Mouse (Mus musculus) liver, adult 2 months (tissue): ENCODE measurements around the gene Bex3. TPM values are rescaled to one million over a fixed set of nuclear protein-coding genes. Genes with fewer than 3 reads are reported as not detected.

Source experiments
- DNase-seq: peaks from one replicate; pipeline ENCODE4 v3.0.0-alpha.2; 2011; ENCODE audit warnings: low read depth, low spot score; ENCODE audit errors: extremely low read depth
- H3K27ac ChIP-seq: fragments of 200-500 bp; replicated peaks from 2 replicates; pipeline ENCODE4 v1.5.1; 2012; ENCODE audit warnings: low read depth, mild to moderate bottlenecking, control low read depth, inconsistent platforms, low read length; ENCODE audit not compliant: insufficient read depth
- H3K27me3 ChIP-seq: fragments of 200-500 bp; 2 replicates; pipeline ENCODE4 v1.6.1; 2012; ENCODE audit warnings: mild to moderate bottlenecking, moderate library complexity, low read length, inconsistent platforms; ENCODE audit not compliant: control insufficient read depth, insufficient read depth
- H3K36me3 ChIP-seq: fragments of 200-500 bp; 2 replicates; pipeline ENCODE4 v1.6.1; 2012; ENCODE audit warnings: low read length, inconsistent platforms; ENCODE audit not compliant: control insufficient read depth, insufficient read depth
- H3K4me1 ChIP-seq: fragments of 200-500 bp; 2 replicates; pipeline ENCODE4 v1.6.1; 2011; ENCODE audit warnings: low read length; ENCODE audit not compliant: control insufficient read depth, insufficient read depth
- H3K4me3 ChIP-seq: fragments of 200-500 bp; 2 replicates; pipeline ENCODE4 v1.5.1; 2011; ENCODE audit warnings: low read depth, mild to moderate bottlenecking, control low read depth, low read length, moderate library complexity; ENCODE audit not compliant: insufficient read depth
- H3K79me2 ChIP-seq: fragments of 200-500 bp; 2 replicates; pipeline ENCODE4 v1.6.1; 2012; ENCODE audit warnings: inconsistent platforms, mild to moderate bottlenecking, low read length, moderate library complexity; ENCODE audit not compliant: control insufficient read depth, insufficient read depth
- H3K9ac ChIP-seq: fragments of 200-500 bp; 2 replicates; pipeline ENCODE4 v1.6.1; 2012; ENCODE audit warnings: low read depth, mild to moderate bottlenecking, control low read depth, inconsistent platforms, low read length
- CTCF ChIP-seq: fragments of 200-500 bp; IDR thresholded peaks from 2 replicates; pipeline ENCODE4 v1.5.1; 2011; ENCODE audit warnings: low read depth, low read length, control low read depth
- POLR2A ChIP-seq: fragments of 200-500 bp; IDR thresholded peaks from 2 replicates; pipeline ENCODE4 v1.6.1; 2011; ENCODE audit warnings: low read length, control low read depth; ENCODE audit not compliant: insufficient read depth; ENCODE audit errors: extremely low read depth
- WGBS: fragments of 180-500 bp; shearing (Covaris S2); methylation state at CpG from one replicate; pipeline ENCODE4 v1.1.7; 2018; 5-methylcytosine and 5-hydroxymethylcytosine counted together
- polyA plus RNA-seq: library from polyadenylated mRNA; depleted of rRNA; stranded (reverse); fragments of >200 nt; gene quantifications from 2 replicates; pipeline ENCODE4 v1.2.3, GENCODE M21; 2012; rRNA removed
- total RNA-seq: library from RNA; depleted of rRNA; stranded (reverse); fragments of >200 nt; gene quantifications from 2 replicates; pipeline ENCODE4 v1.2.3, GENCODE M21; 2014; rRNA removed

The Bex3 gene
- total and polyA plus RNA-seq, 2 experiments = 1.5 to 1.9 TPM

DNA sequence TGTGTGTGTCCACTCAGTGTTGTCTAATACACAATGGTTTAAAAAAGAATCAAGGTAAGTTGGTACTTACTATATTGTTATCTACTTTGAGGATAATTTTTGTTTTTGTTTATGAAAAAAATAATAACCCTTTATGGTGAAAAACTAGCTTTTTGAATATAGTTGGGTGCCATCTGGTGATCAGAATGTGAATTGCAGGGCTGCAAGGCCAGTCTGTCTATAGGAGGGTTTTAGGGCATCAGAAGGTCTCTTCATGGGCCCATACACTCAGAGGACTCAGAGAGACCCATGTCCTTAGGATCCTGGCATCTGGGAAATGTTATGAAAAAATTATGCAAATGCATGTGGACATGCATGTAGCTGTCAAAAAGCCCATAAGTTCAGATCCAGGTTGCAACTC lies 34.2 kb downstream of the Bex3 start:
- no peaks in the 10 kb centered on the region for H3K4me1 ChIP-seq
- no peaks in the 10 kb centered on the region for H3K27me3 ChIP-seq
- no peak overlapping the region for H3K4me3 ChIP-seq
- TF ChIP-seq CTCF (0 out of 2 replicates have a peak, but pooled peaks have one; percentile 11), POLR2A (no peak)
- no peak overlapping the region for H3K9ac ChIP-seq
- H3K36me3 ChIP-seq = no peaks in the 10 kb centered on the region
- H3K27ac ChIP-seq = no peak overlapping the region
- no peaks in the 10 kb centered on the region for H3K79me2 ChIP-seq
- DNase-seq = peak; percentile 3

DNA sequence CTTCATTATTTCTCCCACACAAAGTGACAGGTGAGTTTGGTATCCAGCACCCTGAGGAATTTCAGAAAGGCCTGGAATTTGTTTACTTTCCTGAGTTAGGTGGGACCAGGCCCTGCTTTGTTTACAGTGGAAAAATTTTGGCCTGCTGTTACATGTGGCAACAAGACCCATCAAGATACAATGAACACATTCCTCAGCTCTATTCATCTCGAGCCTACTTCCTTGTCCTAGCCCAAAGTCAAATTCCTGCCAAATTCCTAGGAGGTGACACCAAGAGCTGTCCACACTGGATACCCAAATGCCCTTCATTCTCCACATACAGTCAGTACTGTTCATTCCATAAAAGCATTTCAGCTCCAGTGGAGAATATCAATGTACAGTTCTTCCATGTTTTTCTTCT lies 36.1 kb downstream of the Bex3 start:
- DNase-seq = no peak
- TF ChIP-seq CTCF = no peak
- no peak for TF ChIP-seq POLR2A
- H3K9ac ChIP-seq = no peak overlapping the region

GRCm38 (mm10) chrX:136313303-136313702 lies 43.2 kb downstream of the Bex3 start:
- H3K9ac ChIP-seq = no peak overlapping the region
- WGBS = 56% methylated on average over 4 of the region's 4 CpGs
- H3K36me3 ChIP-seq = no peaks in the 10 kb centered on the region
- H3K27me3 ChIP-seq = no peaks in the 10 kb centered on the region
- DNase-seq = no peak
- no peaks in the 10 kb centered on the region for H3K4me1 ChIP-seq
- H3K79me2 ChIP-seq = no peaks in the 10 kb centered on the region
- no peak overlapping the region for H3K27ac ChIP-seq
- no peak for TF ChIP-seq CTCF
- no peak for TF ChIP-seq POLR2A
- H3K4me3 ChIP-seq = no peak overlapping the region

More for the DNA sequence above, 36.1 kb downstream of the Bex3 start:
- H3K79me2 ChIP-seq = no peaks in the 10 kb centered on the region
- 81% methylated on average over 1 of the region's 1 CpGs for WGBS
- no peaks in the 10 kb centered on the region for H3K4me1 ChIP-seq
- H3K27ac ChIP-seq = no peak overlapping the region
- H3K4me3 ChIP-seq = no peak overlapping the region
- H3K36me3 ChIP-seq = no peaks in the 10 kb centered on the region
- no peaks in the 10 kb centered on the region for H3K27me3 ChIP-seq

GRCm38 (mm10) chrX:136313792-136314564 lies 43.9 kb downstream of the Bex3 start:
- H3K27ac ChIP-seq = no peak overlapping the region
- no peak overlapping the region for H3K4me3 ChIP-seq
- H3K9ac ChIP-seq = no peak overlapping the region
- H3K79me2 ChIP-seq = no peaks in the 10 kb centered on the region
- no peaks in the 10 kb centered on the region for H3K4me1 ChIP-seq
- no peaks in the 10 kb centered on the region for H3K27me3 ChIP-seq
- DNase-seq = no peak
- no peaks in the 10 kb centered on the region for H3K36me3 ChIP-seq
- 61% methylated on average over 8 of the region's 8 CpGs for WGBS
- TF ChIP-seq POLR2A (no peak), CTCF (no peak)

DNA sequence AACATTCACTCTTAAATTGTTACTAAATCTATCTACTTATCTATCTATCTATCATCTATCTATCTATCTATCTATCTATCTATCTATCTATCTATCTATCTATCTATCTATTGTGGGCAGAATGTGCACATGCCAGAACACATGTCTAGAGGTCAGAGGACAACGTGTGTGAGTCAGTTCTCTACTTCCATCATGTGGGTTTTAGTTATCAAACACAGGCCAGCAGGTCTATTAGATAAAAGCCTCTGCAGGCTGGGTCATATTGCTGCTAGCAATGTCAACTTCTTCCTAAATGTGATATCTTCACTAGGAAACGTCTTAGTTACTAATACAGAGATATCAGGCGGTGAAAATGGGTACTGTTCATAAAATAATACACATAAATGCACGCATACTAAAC lies 49.9 kb downstream of the Bex3 start:
- Histone ChIP-seq H3K79me2 (no peaks in the 10 kb centered on the region), H3K9ac (no peak overlapping the region), H3K27me3 (no peaks in the 10 kb centered on the region), H3K4me1 (no peaks in the 10 kb centered on the region), H3K36me3 (no peaks in the 10 kb centered on the region), H3K4me3 (no peak overlapping the region), H3K27ac (no peak overlapping the region)
- WGBS = 69% methylated on average over 4 of the region's 4 CpGs
- no peak for DNase-seq
- TF ChIP-seq CTCF (no peak), POLR2A (no peak)

Other genes starting within 250 kb of the Bex3 start
- gene Arxes1, start 236.9 kb upstream of the Bex3 start, total RNA-seq = not detected in 2 replicates
- not detected in 2 replicates for gene Arxes1, start 236.9 kb upstream of the Bex3 start, polyA plus RNA-seq
- gene Bex2, start 202.0 kb upstream of the Bex3 start, total RNA-seq = 0.40 TPM in 1 of 2 replicates, not detected in the other
- gene Bex2, start 202.0 kb upstream of the Bex3 start, polyA plus RNA-seq = 0.13 TPM in 1 of 2 replicates, not detected in the other
- not detected in 2 replicates for gene Nxf3, start 185.0 kb upstream of the Bex3 start, total RNA-seq
- not detected in 2 replicates for gene Nxf3, start 185.0 kb upstream of the Bex3 start, polyA plus RNA-seq
- 0.37 and 0.67 TPM in 2 replicates for gene Bex4, start 131.3 kb upstream of the Bex3 start, total RNA-seq
- 0.15 and 0.32 TPM in 2 replicates for gene Bex4, start 131.3 kb upstream of the Bex3 start, polyA plus RNA-seq
- gene Tceal8, start 97.9 kb upstream of the Bex3 start, total RNA-seq = 19.1 and 31.2 TPM in 2 replicates
- 3.1 and 5.1 TPM in 2 replicates for gene Tceal8, start 97.9 kb upstream of the Bex3 start, polyA plus RNA-seq
- gene Tceal5, start 66.4 kb upstream of the Bex3 start, total RNA-seq = 0.18 TPM in 1 of 2 replicates, not detected in the other
- gene Tceal5, start 66.4 kb upstream of the Bex3 start, polyA plus RNA-seq = not detected in 2 replicates
- gene Tceal7, start 55.5 kb upstream of the Bex3 start, total RNA-seq = not detected in 2 replicates
- gene Tceal7, start 55.5 kb upstream of the Bex3 start, polyA plus RNA-seq = not detected in 2 replicates
- not detected in 2 replicates for gene Bex1, start 54.7 kb upstream of the Bex3 start, total RNA-seq
- gene Bex1, start 54.7 kb upstream of the Bex3 start, polyA plus RNA-seq = 0.40 TPM in 1 of 2 replicates, not detected in the other
- gene Tceal9, start 25.2 kb upstream of the Bex3 start, total RNA-seq = 30.7 and 32.4 TPM in 2 replicates
- gene Tceal9, start 25.2 kb upstream of the Bex3 start, polyA plus RNA-seq = 3.1 and 3.9 TPM in 2 replicates
- gene Kir3dl1, start 247.7 kb downstream of the Bex3 start, total RNA-seq = not detected in 2 replicates
- gene Kir3dl1, start 247.7 kb downstream of the Bex3 start, polyA plus RNA-seq = not detected in 2 replicates